Mouse (Mus musculus): ENCODE measurements around the gene Ipo13.

GRCm38 (mm10) chr4:117914591-117915442 is at the start of gene Ipo13:
- TF ChIP-seq POLR2A (IDR thresholded peaks at IDR 0.05; ENCODE audit: low read depth, low read length) = peak; percentile 60
- no peak for TF ChIP-seq CTCF (conservative IDR thresholded peaks at IDR 0.05; ENCODE audit: insufficient read depth, insufficient read length, low read depth, low read length)
